Mouse (Mus musculus) midbrain, embryonic 10.5 days (tissue): ENCODE measurements around the gene Cbarp. TPM values are rescaled to one million over a fixed set of nuclear protein-coding genes. Genes with fewer than 3 reads are reported as not detected.

Experiments used
- DNase-seq: peaks from one replicate; pipeline ENCODE4 v3.0.0-alpha.2; 2017; ENCODE audit warnings: low spot score
- H3K27ac ChIP-seq: fragments of 300-500 bp; sonication (generic); replicated peaks from 2 replicates; pipeline ENCODE4 v1.5.1; 2016; ENCODE audit warnings: mild to moderate bottlenecking
- H3K27me3 ChIP-seq: fragments of 300-500 bp; sonication (generic); 2 replicates; pipeline ENCODE4 v1.6.1; 2016; ENCODE audit warnings: low read depth, mild to moderate bottlenecking; ENCODE audit not compliant: poor library complexity, severe bottlenecking
- H3K36me3 ChIP-seq: fragments of 300-500 bp; sonication (generic); 2 replicates; pipeline ENCODE4 v1.6.1; 2016; ENCODE audit warnings: mild to moderate bottlenecking, moderate library complexity
- H3K4me1 ChIP-seq: fragments of 300-500 bp; sonication (generic); 2 replicates; pipeline ENCODE4 v1.6.1; 2016
- H3K4me3 ChIP-seq: fragments of 300-500 bp; sonication (generic); 2 replicates; pipeline ENCODE4 v1.5.1; 2016; ENCODE audit warnings: mild to moderate bottlenecking, moderate library complexity
- H3K9me3 ChIP-seq: fragments of 300-500 bp; sonication (generic); replicated peaks from 2 replicates; pipeline ENCODE4 v1.6.1; 2016; ENCODE audit warnings: mild to moderate bottlenecking
- WGBS: fragments of 180-500 bp; shearing (Covaris S2); methylation state at CpG from one replicate; pipeline ENCODE4 v1.1.7; 2016; 5-methylcytosine and 5-hydroxymethylcytosine counted together
- polyA plus RNA-seq: library from polyadenylated mRNA; unstranded; fragments of >200 nt; fragmentation: Nextera tagmentation; extraction: Ambion mirVana; gene quantifications from 2 replicates; pipeline ENCODE4 v1.2.1, GENCODE M21; 2016

Cbarp gene
- polyA plus RNA-seq: 7.8 and 9.3 TPM in 2 replicates

DNA sequence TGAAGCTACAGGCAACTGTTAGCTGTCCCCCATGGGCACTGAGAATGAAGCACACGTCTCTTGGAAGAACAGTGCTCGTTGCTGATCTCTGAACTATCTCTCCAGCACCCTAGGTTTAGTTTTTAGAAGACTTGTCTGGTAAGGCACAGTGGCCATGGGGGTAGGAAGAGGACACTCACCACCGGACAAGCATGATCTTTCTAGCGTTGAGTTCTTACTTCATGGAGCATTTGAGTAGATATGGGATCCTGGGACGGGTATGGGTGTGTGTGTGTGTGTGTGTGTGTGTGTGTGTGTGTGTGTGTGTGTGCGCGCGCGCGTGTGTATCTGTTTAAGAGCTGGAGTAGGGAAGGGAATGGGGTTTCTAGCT lies at the start of gene Cbarp:
Gene Cbarp, minus strand, starts transcription at position 170 of the 370 bp plus-strand sequence.
- Histone ChIP-seq H3K27ac (peak within 1 kb of the TSS; percentile 92), H3K27me3 (peaks cover 44% of the 10 kb centered on the region), H3K36me3 (peaks cover 37% of the 10 kb centered on the region), H3K9me3 (no peaks in the 10 kb centered on the region), H3K4me1 (peaks cover 91% of the 10 kb centered on the region), H3K4me3 (peak within 1 kb of the TSS; percentile 87)
- WGBS: 69% methylated on average over 10 of the region's 10 CpGs
- DNase-seq: no peak

- 2% methylated on average over 21 of the region's 21 CpGs for WGBS
- peak; percentile 64 for DNase-seq
- Histone ChIP-seq H3K4me3 (peak overlapping the region; percentile 60), H3K4me1 (peaks cover 99% of the 10 kb centered on the region), H3K27ac (peak overlapping the region; percentile 96), H3K27me3 (peaks cover 99% of the 10 kb centered on the region), H3K36me3 (peaks cover 42% of the 10 kb centered on the region), H3K9me3 (no peaks in the 10 kb centered on the region)
Observed at GRCm38 (mm10) chr10:80189999-80190398, 49.4 kb upstream of the Cbarp start.

DNA sequence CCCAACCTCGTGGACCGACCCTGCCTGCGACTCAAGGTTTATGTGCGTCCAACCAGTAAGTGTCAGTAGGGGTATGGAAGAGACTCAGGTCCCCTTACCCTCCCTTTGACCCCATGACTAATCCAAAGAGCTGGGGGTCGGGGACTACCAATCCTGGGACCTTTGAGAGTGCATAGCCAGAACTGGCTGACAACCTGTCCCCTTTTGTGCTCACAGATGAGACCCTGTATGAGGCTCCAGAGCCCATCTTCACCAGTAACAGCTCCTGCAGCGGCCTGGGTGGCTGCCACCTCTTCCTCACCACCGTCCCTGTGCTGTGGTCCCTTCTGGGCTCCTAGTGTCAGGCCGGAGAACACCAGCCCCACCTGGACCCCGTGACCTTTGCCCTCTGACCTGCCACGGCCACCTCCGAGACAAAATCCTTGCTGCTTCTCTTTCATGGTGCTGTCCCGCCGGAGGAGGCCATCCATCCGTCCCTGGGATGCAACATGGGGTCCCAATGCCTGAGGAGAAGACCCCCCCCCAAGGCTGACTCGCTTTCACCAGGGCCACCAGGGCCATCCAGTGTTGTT lies 47.9 kb upstream of the Cbarp start:
- peaks cover 96% of the 10 kb centered on the region for H3K4me1 ChIP-seq
- H3K4me3 ChIP-seq: peak overlapping the region; percentile 96
- H3K27me3 ChIP-seq: peaks cover 90% of the 10 kb centered on the region
- no peak for DNase-seq
- no peaks in the 10 kb centered on the region for H3K9me3 ChIP-seq
- peaks cover 52% of the 10 kb centered on the region for H3K36me3 ChIP-seq
- WGBS: 50% methylated on average over 15 of the region's 15 CpGs
- peak overlapping the region; percentile 96 for H3K27ac ChIP-seq

- H3K4me3 ChIP-seq: peak overlapping the region; percentile 96
- 85% methylated on average over 10 of the region's 10 CpGs for WGBS
- peak overlapping the region; percentile 96 for H3K27ac ChIP-seq
- no peaks in the 10 kb centered on the region for H3K9me3 ChIP-seq
- H3K27me3 ChIP-seq: peaks cover 90% of the 10 kb centered on the region
- H3K36me3 ChIP-seq: peaks cover 60% of the 10 kb centered on the region
- peaks cover 96% of the 10 kb centered on the region for H3K4me1 ChIP-seq
- no peak for DNase-seq
Observed at GRCm38 (mm10) chr10:80187739-80188138, 47.1 kb upstream of the Cbarp start.

- no peak for DNase-seq
- peak overlapping the region; percentile 96; the same call in 1 of the 2 replicates for H3K4me3 ChIP-seq
- WGBS: 41% methylated on average over 27 of the region's 27 CpGs
Observed at GRCm38 (mm10) chr10:80186649-80187048, 46.0 kb upstream of the Cbarp start.

DNA sequence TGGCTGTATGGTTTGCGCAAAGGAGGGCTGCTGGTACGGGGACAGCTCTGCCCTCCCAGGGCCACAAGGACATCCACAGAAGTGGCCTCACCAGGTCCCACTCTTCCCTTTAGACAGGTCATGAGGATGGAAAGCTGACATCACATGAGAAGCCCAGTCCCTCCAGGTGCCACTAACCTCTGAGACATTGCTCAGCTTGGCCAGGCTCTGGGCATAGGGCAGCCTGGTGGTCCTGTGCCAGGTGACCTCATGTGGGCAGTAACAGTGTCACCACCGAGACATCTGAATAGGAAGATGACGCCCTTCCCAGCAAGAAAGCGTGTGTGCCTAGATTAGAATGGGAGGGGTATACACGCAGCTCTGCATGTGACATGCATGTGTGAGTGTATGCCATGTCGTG lies 41.9 kb upstream of the Cbarp start:
- Histone ChIP-seq H3K4me3 (peak overlapping the region; percentile 96), H3K4me1 (peaks cover 93% of the 10 kb centered on the region), H3K27me3 (peaks cover 54% of the 10 kb centered on the region), H3K27ac (peak overlapping the region; percentile 99), H3K9me3 (no peaks in the 10 kb centered on the region), H3K36me3 (peaks cover 56% of the 10 kb centered on the region)
- 87% methylated on average over 7 of the region's 7 CpGs for WGBS
- no peak for DNase-seq

More at GRCm38 (mm10) chr10:80186649-80187048, 46.0 kb upstream of the Cbarp start:
- Histone ChIP-seq H3K27ac (peak overlapping the region; percentile 72), H3K36me3 (peaks cover 70% of the 10 kb centered on the region), H3K27me3 (peaks cover 87% of the 10 kb centered on the region), H3K9me3 (no peaks in the 10 kb centered on the region), H3K4me1 (peaks cover 96% of the 10 kb centered on the region)

DNA sequence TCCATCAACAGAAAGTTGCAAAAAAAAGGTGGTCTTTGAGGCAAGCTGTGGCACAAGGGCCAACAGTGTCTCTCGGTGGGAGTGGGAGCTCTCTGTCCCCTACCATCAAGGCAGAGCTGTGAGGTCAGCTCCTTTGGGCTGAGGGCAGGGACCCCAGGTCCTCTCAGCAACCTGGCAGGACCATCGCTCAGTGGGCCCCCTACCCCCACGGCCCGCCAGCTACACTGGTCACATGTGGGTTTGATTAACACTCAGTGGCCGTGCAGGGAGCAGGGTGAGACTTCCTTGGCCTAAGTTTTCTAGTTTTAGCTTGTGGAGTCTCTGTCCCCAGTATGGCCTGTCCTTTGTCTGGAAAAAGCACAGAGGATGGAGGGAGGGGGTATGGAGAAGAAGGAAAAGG lies 40.2 kb upstream of the Cbarp start:
- Histone ChIP-seq H3K4me1 (peaks cover 94% of the 10 kb centered on the region), H3K9me3 (no peaks in the 10 kb centered on the region), H3K4me3 (peak overlapping the region; percentile 96), H3K36me3 (peaks cover 38% of the 10 kb centered on the region), H3K27me3 (peaks cover 51% of the 10 kb centered on the region), H3K27ac (peak overlapping the region; percentile 99)
- no peak for DNase-seq
- WGBS: 47% methylated on average over 5 of the region's 5 CpGs

- Histone ChIP-seq H3K9me3 (no peaks in the 10 kb centered on the region), H3K36me3 (peaks cover 33% of the 10 kb centered on the region), H3K27me3 (peaks cover 46% of the 10 kb centered on the region), H3K4me1 (peaks cover 94% of the 10 kb centered on the region), H3K27ac (peak overlapping the region; percentile 99), H3K4me3 (peak overlapping the region; percentile 96)
- no peak for DNase-seq
- WGBS: 46% methylated on average over 6 of the region's 6 CpGs
Observed at GRCm38 (mm10) chr10:80180288-80180687, 39.7 kb upstream of the Cbarp start.

DNA sequence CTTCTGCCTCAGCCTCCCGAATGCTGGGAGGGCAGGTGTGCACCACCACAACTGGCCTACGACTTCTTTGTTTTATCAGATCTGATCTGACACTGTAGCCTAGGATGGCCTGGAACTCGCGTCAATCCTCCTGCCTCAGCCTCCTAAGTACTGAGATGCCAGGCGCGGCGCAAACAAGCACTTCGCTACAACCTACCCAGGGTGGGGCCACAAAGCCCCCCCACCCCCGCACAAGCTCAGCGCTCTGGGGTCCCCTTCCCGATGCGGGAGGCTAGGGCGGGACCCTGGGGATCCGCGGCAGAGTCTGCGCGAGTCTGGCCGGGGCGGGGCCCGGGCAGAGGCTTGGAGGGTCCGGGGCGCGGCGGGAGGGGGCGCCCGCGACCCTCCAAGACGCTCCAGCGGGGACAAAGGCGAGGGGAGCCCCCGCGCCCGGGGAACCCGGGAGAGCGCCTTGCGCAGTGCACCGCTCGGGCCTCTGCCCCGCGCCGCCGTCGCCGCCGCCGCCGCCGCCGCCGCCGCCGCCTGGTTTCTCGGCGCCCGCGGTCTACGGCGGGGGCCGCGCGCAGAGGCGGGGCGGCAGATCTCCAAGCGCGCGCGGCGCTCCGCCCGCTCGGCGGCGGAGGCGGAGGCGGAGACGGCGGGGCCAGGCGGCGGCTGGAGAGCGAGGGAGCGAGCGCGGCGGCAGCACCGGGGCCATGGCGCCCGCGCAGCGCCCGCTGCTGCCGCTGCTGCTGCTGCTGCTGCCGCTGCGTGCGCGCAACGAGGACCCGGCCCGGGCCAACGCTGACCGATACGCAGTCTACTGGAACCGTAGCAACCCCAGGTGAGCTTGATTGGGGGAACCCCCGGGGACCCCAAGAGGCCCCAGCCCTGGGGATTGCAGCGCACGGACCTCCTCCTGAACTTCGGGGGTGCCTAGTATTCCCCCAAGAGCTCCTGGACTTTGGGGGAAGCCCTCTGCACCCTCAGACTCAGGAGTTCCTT lies 38.7 kb upstream of the Cbarp start, which contains the start of gene Efna2:
Gene Efna2, plus strand, starts transcription at position 415 of the 984 bp plus-strand sequence.
- H3K4me1 ChIP-seq: peaks cover 96% of the 10 kb centered on the region
- H3K27ac ChIP-seq: peak within 1 kb of the TSS; percentile 99
- peak within 1 kb of the TSS; percentile 96 for H3K4me3 ChIP-seq
- WGBS: 4% methylated on average over 96 of the region's 106 CpGs
- peaks cover 34% of the 10 kb centered on the region for H3K36me3 ChIP-seq
- peaks cover 40% of the 10 kb centered on the region for H3K27me3 ChIP-seq
- no peaks in the 10 kb centered on the region for H3K9me3 ChIP-seq
- peak; percentile 72 for DNase-seq

GRCm38 (mm10) chr10:80177441-80178279 lies 37.0 kb upstream of the Cbarp start:
- DNase-seq: peak; percentile 53
- H3K27me3 ChIP-seq: peaks cover 30% of the 10 kb centered on the region
- no peaks in the 10 kb centered on the region for H3K9me3 ChIP-seq
- H3K36me3 ChIP-seq: peaks cover 17% of the 10 kb centered on the region
- H3K4me3 ChIP-seq: peak overlapping the region; percentile 32
- 68% methylated on average over 7 of the region's 7 CpGs for WGBS
- peaks cover 91% of the 10 kb centered on the region for H3K4me1 ChIP-seq
- peak overlapping the region; percentile 99 for H3K27ac ChIP-seq

- no peak for DNase-seq
- Histone ChIP-seq H3K27ac (peak overlapping the region; percentile 99), H3K9me3 (no peaks in the 10 kb centered on the region), H3K27me3 (peaks cover 23% of the 10 kb centered on the region), H3K4me1 (peaks cover 91% of the 10 kb centered on the region), H3K36me3 (peaks cover 18% of the 10 kb centered on the region), H3K4me3 (peak overlapping the region; percentile 32; the same call in 1 of the 2 replicates)
- WGBS: 72% methylated on average over 5 of the region's 5 CpGs
Observed at GRCm38 (mm10) chr10:80176270-80176834, 35.7 kb upstream of the Cbarp start.
